Mouse (Mus musculus) left cerebral cortex, postnatal 14 days (tissue): ENCODE measurements around the gene Aqp2. TPM values are rescaled to one million over a fixed set of nuclear protein-coding genes. Genes with fewer than 3 reads are reported as not detected.

Experiments
- DNase-seq, 2 experiments: peaks; one replicate each; pipeline ENCODE4 v3.0.0; 2021 to 2022; ENCODE audit warnings: low spot score in 2 of 2, mixed read lengths in 1 of 2
- intact Hi-C: fragments of 180-260 bp; cut with DNase I; formaldehyde crosslinking; loops from one replicate; pipeline ENCODE4 v1.15.1; 2025
- long read RNA-seq, 2 experiments: library from polyadenylated mRNA; stranded (forward); transcript quantifications; one replicate each; pipeline ENCODE4 v2.0.0; 2021
- total RNA-seq, 2 experiments: library from RNA; stranded (reverse); gene quantifications; 2 replicates each; pipeline ENCODE4 v1.2.3; 2021

The Aqp2 gene
- total RNA-seq = under 1 TPM in 1 of 2 experiments, not detected in 1; 0.33 TPM
- long read RNA-seq, experiment 1 = 0 reads
- long read RNA-seq, experiment 2 = 0 reads

DNA sequence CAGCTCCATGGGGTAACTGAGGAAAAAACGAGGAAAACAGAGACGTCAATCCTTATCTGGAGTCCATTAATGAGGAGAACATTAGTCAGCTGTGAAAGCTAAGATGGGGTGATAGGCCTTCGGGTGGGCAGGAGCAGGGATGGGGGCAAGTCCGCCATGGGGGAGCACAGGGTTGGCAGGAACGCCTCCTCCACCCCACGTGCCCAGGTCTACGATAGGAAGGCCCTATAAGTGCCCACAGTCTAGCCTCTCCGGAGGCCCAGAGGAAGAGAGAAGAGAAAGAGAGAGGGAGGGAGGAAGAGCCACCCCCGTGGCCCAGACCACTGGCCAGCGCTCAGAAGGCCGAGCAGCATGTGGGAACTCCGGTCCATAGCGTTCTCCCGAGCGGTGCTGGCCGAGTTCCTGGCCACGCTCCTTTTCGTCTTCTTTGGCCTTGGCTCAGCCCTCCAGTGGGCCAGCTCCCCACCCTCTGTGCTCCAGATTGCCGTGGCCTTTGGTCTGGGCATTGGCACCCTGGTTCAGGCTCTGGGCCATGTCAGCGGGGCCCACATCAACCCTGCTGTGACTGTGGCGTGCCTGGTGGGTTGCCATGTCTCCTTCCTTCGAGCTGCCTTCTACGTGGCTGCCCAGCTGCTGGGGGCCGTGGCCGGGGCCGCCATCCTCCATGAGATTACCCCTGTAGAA lies at the start of gene Aqp2:
Gene Aqp2 (plus strand): TSS at position 254 of the 684 bp plus-strand sequence.
- intact Hi-C loops = loop anchor here (5.0 kb wide), 1 partner anchor 82 kb away; no protein-coding TSS in a partner anchor
- DNase-seq = no peak

- intact Hi-C loops = no loop called here
- DNase-seq = no peak
These were observed 47.7 kb upstream of the Aqp2 start for GRCm38 (mm10) chr15:99531146-99531545.

GRCm38 (mm10) chr15:99532023-99532422 lies 46.8 kb upstream of the Aqp2 start:
- no peak for DNase-seq
- intact Hi-C loops = no loop called here

- DNase-seq = no peak
- intact Hi-C loops = no loop called here
These were observed 41.7 kb upstream of the Aqp2 start for GRCm38 (mm10) chr15:99536889-99537862.

GRCm38 (mm10) chr15:99539891-99540290 lies 39.0 kb upstream of the Aqp2 start:
- no peak for DNase-seq

GRCm38 (mm10) chr15:99544047-99544446 lies 34.8 kb upstream of the Aqp2 start:
- DNase-seq = no peak
- intact Hi-C loops = no loop called here

More at GRCm38 (mm10) chr15:99539891-99540290, 39.0 kb upstream of the Aqp2 start:
- intact Hi-C loops = no loop called here

DNA sequence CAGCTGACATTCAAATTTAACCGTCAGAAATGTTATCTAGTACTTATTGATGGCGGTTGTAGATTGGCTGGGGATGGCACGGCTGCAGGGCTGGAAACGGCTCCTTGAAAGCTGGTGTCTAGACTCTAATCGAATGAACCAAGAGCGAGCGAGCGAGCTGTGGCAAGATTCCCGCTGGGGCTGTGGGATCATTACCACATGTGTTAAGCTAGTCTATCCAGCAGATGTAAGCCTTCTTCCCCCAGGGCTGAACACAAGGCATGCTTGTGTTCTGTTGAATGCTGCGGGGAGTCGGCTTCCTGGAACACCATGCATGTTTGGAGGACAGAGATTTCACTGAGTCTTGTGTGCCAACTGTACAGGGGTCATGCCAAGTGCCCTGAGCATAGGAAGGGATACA lies 32.3 kb upstream of the Aqp2 start:
- intact Hi-C loops = no loop called here
- DNase-seq = no peak

DNA sequence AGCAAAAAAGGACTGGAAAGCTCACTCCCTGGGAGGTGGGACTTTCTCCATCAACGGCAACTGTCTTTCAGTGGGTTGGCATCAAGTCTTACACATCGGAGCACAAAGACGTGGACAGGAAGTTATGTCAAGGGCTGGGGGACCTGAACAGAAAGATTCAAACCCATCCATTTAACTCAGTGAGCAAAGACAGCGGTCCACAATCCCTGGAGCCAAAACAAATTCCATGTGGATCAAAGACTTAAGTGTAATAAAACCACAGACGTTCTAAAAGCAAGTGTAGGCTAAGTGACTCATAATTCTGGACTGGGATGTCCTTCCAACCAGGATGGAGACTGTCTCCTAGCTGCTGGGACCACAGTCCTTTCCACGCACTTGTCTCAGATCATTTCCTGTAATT lies 31.1 kb upstream of the Aqp2 start:
- intact Hi-C loops = no loop called here
- no peak for DNase-seq

- intact Hi-C loops = no loop called here
These were observed 29.0 kb upstream of the Aqp2 start for GRCm38 (mm10) chr15:99549901-99550300.

DNA sequence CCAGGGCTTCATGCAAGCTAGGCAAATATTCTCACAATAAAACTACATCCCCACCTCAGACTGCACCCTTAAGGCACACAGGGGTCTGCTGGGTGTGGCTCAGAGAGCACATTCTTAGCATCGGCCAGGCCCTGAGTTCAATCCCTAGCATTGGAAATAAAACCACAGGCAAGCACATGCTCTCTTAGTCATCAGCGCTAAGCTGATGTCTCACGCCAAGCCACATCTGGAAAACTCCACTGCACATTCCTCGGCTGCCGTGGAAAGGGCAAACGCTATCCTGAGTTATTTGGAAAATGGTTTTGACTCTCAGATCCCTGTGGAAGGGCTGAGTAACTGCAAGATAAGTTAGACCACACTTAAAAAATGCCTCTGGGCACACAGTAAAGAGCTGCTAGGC lies 25.1 kb upstream of the Aqp2 start:
- intact Hi-C loops = no loop called here
- no peak for DNase-seq

More at GRCm38 (mm10) chr15:99549901-99550300, 29.0 kb upstream of the Aqp2 start:
- no peak for DNase-seq

GRCm38 (mm10) chr15:99558947-99559346 lies 19.9 kb upstream of the Aqp2 start:
- no peak for DNase-seq
- intact Hi-C loops = no loop called here

GRCm38 (mm10) chr15:99560246-99560645 lies 18.6 kb upstream of the Aqp2 start:
- DNase-seq = no peak
- intact Hi-C loops = no loop called here

DNA sequence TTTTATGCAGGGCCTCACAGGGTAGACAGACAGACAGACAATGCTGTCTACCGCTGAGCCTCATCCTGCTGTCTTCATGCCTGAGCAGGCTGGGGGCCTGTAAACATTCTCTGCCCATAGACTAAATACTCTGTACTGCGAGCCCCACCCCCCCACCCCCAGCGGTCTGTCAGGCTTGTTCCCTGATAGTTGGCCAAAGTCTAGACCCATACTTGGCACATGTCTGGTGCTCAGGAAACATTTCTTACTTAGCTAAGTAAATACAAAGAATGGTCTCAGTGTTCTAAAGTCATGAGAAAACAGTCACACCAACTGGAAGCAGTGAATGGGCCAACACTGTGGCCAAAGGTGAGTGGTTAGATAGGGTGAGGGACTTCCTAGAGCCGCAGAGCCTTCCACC lies 11.5 kb upstream of the Aqp2 start:
- intact Hi-C loops = no loop called here
- DNase-seq = no peak

DNA sequence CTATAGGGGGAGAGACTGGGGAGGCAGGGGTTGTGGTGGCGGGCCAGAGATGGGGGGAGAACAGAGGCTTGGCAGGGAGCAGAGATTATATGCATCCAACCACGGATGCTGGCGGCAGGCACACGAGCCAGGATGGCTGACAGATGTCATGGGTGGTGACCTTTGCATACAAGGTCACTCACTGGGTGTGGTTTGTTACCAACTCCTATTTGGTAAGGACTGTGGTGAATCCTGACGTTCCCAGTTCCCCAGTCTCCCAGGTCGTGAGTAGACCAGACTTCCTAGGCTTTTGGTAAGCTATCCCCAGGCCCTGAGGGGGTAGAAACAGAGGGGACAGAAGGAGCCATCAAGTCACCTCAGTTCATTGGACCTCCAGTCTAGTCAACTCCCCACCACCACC lies 10.2 kb upstream of the Aqp2 start:
- DNase-seq = no peak
- intact Hi-C loops = no loop called here

DNA sequence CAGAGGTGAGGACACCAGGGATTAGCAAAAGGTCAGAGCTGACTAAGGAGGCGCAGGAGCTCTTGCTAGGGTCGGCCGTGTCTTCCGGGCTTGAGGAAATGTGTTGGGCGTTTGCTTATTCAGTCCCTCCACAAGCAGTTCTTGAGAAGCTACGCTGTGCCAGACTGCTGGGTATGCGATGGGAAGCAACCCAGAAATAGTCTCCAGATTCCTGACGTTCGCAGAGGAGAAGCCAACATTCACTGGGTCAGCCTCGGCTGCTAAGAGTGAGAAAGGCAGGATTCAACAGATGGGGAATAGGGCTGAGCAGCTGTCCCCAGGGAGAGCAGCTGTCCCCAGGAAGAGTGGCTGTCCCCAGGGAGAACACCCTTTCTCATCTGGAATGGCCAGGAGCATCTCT lies 9.7 kb upstream of the Aqp2 start:
- peak; percentile 40 to 57 for DNase-seq
- intact Hi-C loops = no loop called here

DNA sequence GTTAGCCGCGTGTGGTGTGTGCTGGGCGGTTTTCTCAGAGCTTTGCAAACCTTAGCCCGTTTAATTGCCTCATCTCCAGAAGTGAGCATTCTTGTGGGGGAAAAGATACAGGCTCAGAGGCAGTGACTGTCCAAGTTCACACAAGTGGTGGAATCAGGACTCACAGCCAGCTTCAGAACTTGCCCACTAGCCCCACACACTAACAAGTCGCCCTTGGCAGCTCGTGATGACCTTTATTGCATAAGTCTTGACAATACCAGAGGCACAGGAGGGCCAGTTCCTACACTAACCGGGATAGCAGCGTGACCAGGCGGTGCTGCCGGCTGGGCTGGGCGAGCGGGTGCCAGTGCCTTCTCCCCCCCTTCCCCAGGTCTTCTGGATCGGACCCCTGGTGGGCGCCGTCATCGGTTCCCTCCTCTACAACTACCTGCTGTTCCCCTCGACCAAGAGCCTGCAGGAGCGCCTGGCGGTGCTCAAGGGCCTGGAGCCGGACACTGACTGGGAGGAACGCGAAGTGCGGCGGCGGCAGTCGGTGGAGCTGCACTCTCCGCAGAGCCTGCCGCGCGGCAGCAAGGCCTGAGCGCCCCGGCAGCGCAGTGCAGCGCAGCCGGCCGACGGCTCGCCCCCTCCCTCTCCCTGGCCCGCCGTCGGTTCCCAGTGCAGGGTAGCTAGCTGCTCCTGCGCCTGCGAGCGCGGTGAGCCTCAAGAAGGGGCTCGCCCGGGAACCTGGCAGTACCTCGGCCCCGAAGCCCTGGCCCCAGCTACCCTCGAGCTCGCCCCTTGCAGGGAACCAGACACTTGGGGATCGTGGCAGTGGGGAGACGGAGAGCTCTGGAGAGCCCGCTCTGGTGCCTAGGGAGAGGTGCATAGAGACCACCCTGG lies 4.8 kb downstream of the Aqp2 start:
- intact Hi-C loops = no loop called here
- DNase-seq = no peak

GRCm38 (mm10) chr15:99584407-99585202 lies 5.8 kb downstream of the Aqp2 start:
- no peak for DNase-seq
- intact Hi-C loops = no loop called here

GRCm38 (mm10) chr15:99585741-99586140 lies 6.9 kb downstream of the Aqp2 start:
- intact Hi-C loops = no loop called here
- no peak for DNase-seq

DNA sequence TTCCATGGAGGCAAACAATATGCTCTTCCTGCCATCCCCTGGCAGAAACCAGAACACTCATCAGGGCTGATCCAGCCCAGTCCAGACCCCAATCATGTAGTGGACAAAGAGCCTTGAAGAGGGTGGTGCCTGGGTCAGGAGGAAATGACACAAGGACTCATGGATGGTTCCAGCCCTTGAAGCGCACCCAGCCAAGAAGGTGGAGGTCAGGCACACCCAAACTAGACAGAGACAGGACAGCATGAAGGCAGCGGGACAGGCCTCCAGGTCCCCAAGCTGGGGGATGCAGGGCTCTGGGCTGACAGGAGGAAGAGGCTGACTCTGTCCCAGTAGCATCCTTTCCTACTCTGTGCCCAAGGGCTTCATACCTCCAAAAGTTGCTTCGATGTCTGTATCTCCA lies 7.7 kb downstream of the Aqp2 start:
- intact Hi-C loops = no loop called here
- DNase-seq = no peak
